Mouse (Mus musculus): ENCODE measurements around the gene Abcc6. TPM values are rescaled to one million over a fixed set of nuclear protein-coding genes. Genes with fewer than 3 reads are reported as not detected.
A peak's percentile ranks its signal among the peaks of the same experiment; 100 is the strongest.

Gene Abcc6
- total and polyA plus RNA-seq, 3 experiments, result 2.2 to 10.5 (median 6.4) TPM

- Histone ChIP-seq H3K79me2 (replicated peaks; ENCODE audit: control insufficient read depth, extremely low read depth, insufficient read depth, poor library complexity, severe bottlenecking) (no peaks in the 10 kb centered on the region), H3K27me3 (replicated peaks) (no peaks in the 10 kb centered on the region), H3K36me3 (replicated peaks in 1 of 2; ENCODE audit: control insufficient read depth in 1 of 2, insufficient read depth in 1 of 2, low read length in 1 of 2) (peaks cover 0 to 6% of the 10 kb centered on the region in 2 experiments), H3K9ac (ENCODE audit: insufficient read depth, low read depth) (no peak within 1 kb of the TSS), H3K4me3 (replicated peaks in 1 of 3; ENCODE audit: low read depth in 2 of 3, low read length in 2 of 3, poor library complexity in 1 of 3) (peak within 1 kb of the TSS in 1 of 3 experiments; percentile 30), H3K4me2 (ENCODE audit: insufficient read depth, low read depth, poor library complexity, severe bottlenecking) (no peak within 1 kb of the TSS), H3K4me1 (ENCODE audit: control insufficient read depth in 1 of 2, insufficient read depth in 2 of 2) (peaks cover 0 to 47% of the 10 kb centered on the region in 2 experiments; a peak in 3 of 4 replicates), H3K9me3 (replicated peaks; ENCODE audit: low read length) (peaks cover 29% of the 10 kb centered on the region), H3K27ac (ENCODE audit: insufficient read depth, low read depth) (no peak within 1 kb of the TSS)
- no peak for DNase-seq (ENCODE audit: extremely low read depth)
- in situ Hi-C loops (cut with MboI; ENCODE audit: low pct_ligation_motif_present, low pct_unique_long_range_greater_than_20kb, low sequenced_read_pairs) (loop anchor here (10.0 kb wide), 1 partner anchor 189 kb away; no protein-coding TSS in a partner anchor), dilution Hi-C loops (cut with MboI; ENCODE audit: extremely low pct_ligation_motif_present, extremely low pct_unique_long_range_greater_than_20kb, low sequenced_read_pairs) (no loop called here)
- TF ChIP-seq UBTF (IDR thresholded peaks at IDR 0.05; ENCODE audit: low read depth, low read length) (no peak), MAX (IDR thresholded peaks at IDR 0.05; ENCODE audit: low read length) (no peak), HCFC1 (IDR thresholded peaks at IDR 0.05; ENCODE audit: low read depth, low read length) (no peak), USF2 (conservative IDR thresholded peaks at IDR 0.05; ENCODE audit: low read depth, low read length) (no peak), POLR2AphosphoS2 (IDR thresholded peaks at IDR 0.05; ENCODE audit: low read depth, low read length) (no peak), CHD2 (IDR thresholded peaks at IDR 0.05; ENCODE audit: low read length) (no peak), MAZ (IDR thresholded peaks at IDR 0.05; ENCODE audit: low read depth, low read length) (no peak), JUND (conservative IDR thresholded peaks at IDR 0.05; ENCODE audit: low read depth, low read length) (no peak), USF1 (IDR thresholded peaks at IDR 0.05; ENCODE audit: low read depth, low read length) (no peak), MYC (IDR thresholded peaks at IDR 0.05; ENCODE audit: low read depth, low read length) (no peak), ZC3H11A (IDR thresholded peaks at IDR 0.05; ENCODE audit: low read depth, low read length) (no peak), RAD21 (IDR thresholded peaks at IDR 0.05; ENCODE audit: low read depth, low read length) (no peak), ZMIZ1 (IDR thresholded peaks at IDR 0.05; ENCODE audit: low read depth, low read length) (no peak)
Observed at GRCm38 (mm10) chr7:45923762-45924428, 106.2 kb downstream of the Abcc6 start, which contains the start of gene Ccdc114. Gene Ccdc114 (plus strand): TSS chr7:45924072.

- Histone ChIP-seq H3K4me1 (ENCODE audit: control insufficient read depth in 1 of 2, insufficient read depth in 2 of 2) (peaks cover 0 to 49% of the 10 kb centered on the region in 2 experiments; a peak in 3 of 4 replicates), H3K4me2 (ENCODE audit: insufficient read depth, low read depth, poor library complexity, severe bottlenecking) (no peak overlapping the region), H3K9me3 (replicated peaks; ENCODE audit: low read length) (peaks cover 27% of the 10 kb centered on the region), H3K9ac (ENCODE audit: insufficient read depth, low read depth) (no peak overlapping the region), H3K27ac (ENCODE audit: insufficient read depth, low read depth) (no peak overlapping the region), H3K4me3 (replicated peaks in 1 of 3; ENCODE audit: low read depth in 2 of 3, low read length in 2 of 3, poor library complexity in 1 of 3) (peak overlapping the region in 1 of 3 experiments; percentile 30), H3K79me2 (replicated peaks; ENCODE audit: control insufficient read depth, extremely low read depth, insufficient read depth, poor library complexity, severe bottlenecking) (no peaks in the 10 kb centered on the region), H3K36me3 (replicated peaks in 1 of 2; ENCODE audit: control insufficient read depth in 1 of 2, insufficient read depth in 1 of 2, low read length in 1 of 2) (peaks cover 0 to 10% of the 10 kb centered on the region in 2 experiments), H3K27me3 (replicated peaks) (no peaks in the 10 kb centered on the region)
- dilution Hi-C loops (cut with MboI; ENCODE audit: extremely low pct_ligation_motif_present, extremely low pct_unique_long_range_greater_than_20kb, low sequenced_read_pairs) (no loop called here), in situ Hi-C loops (cut with MboI; ENCODE audit: low pct_ligation_motif_present, low pct_unique_long_range_greater_than_20kb, low sequenced_read_pairs) (loop anchor here (10.0 kb wide), 1 partner anchor 188 kb away; no protein-coding TSS in a partner anchor)
- peak; percentile 97 for DNase-seq (ENCODE audit: extremely low read depth)
- TF ChIP-seq TBP (conservative IDR thresholded peaks at IDR 0.05; ENCODE audit: low read depth, low read length) (no peak), UBTF (IDR thresholded peaks at IDR 0.05; ENCODE audit: low read depth, low read length) (no peak), MAX (IDR thresholded peaks at IDR 0.05; ENCODE audit: low read length) (peak; percentile 96), POLR2A (IDR thresholded peaks at IDR 0.05; ENCODE audit: low read depth, low read length) (no peak), SIN3A (IDR thresholded peaks at IDR 0.05; ENCODE audit: low read length) (peak; percentile 68), BHLHE40 (IDR thresholded peaks at IDR 0.05; ENCODE audit: low read depth, low read length) (peak; percentile 59), GABPA (IDR thresholded peaks at IDR 0.05; ENCODE audit: insufficient replicate concordance, low read depth, low read length) (no peak), TCF12 (IDR thresholded peaks at IDR 0.05; ENCODE audit: low read depth, low read length) (peak; percentile 58; the same call in 1 of the 2 replicates), MEF2A (IDR thresholded peaks at IDR 0.05; ENCODE audit: borderline replicate concordance, low read depth, low read length) (no peak), CHD2 (IDR thresholded peaks at IDR 0.05; ENCODE audit: low read length) (peak; percentile 37; the same call in 1 of the 2 replicates), KAT2A (IDR thresholded peaks at IDR 0.05; ENCODE audit: insufficient replicate concordance, low read length) (0 out of 2 replicates have a peak, but pooled peaks have one; percentile 26), HCFC1 (IDR thresholded peaks at IDR 0.05; ENCODE audit: low read depth, low read length) (peak; percentile 43), EP300 (IDR thresholded peaks at IDR 0.05; ENCODE audit: low read length) (peak; percentile 57; the same call in 1 of the 2 replicates), JUN (IDR thresholded peaks at IDR 0.05; ENCODE audit: insufficient read depth, low read depth, low read length) (no peak), MYC (IDR thresholded peaks at IDR 0.05; ENCODE audit: low read depth, low read length) (peak; percentile 71; the same call in 1 of the 2 replicates), SMC3 (IDR thresholded peaks at IDR 0.05; ENCODE audit: low read depth, low read length) (no peak), ZC3H11A (IDR thresholded peaks at IDR 0.05; ENCODE audit: low read depth, low read length) (no peak), USF1 (IDR thresholded peaks at IDR 0.05; ENCODE audit: low read depth, low read length) (peak; percentile 40), POLR2AphosphoS2 (IDR thresholded peaks at IDR 0.05; ENCODE audit: low read depth, low read length) (no peak), RAD21 (IDR thresholded peaks at IDR 0.05; ENCODE audit: low read depth, low read length) (no peak), CHD1 (IDR thresholded peaks at IDR 0.05; ENCODE audit: low read depth, low read length) (no peak), MXI1 (IDR thresholded peaks at IDR 0.05; ENCODE audit: low read depth, low read length) (peak; percentile 59; the same call in 1 of the 2 replicates), JUND (conservative IDR thresholded peaks at IDR 0.05; ENCODE audit: low read depth, low read length) (no peak), USF2 (conservative IDR thresholded peaks at IDR 0.05; ENCODE audit: low read depth, low read length) (no peak)
Observed at GRCm38 (mm10) chr7:45922928-45923761, 107.0 kb downstream of the Abcc6 start.
